Mouse (Mus musculus) stomach, postnatal 0 days (tissue): Measurements from ENCODE around the gene Ajap1.

Source experiments
- CTCF ChIP-seq: IDR thresholded peaks from 2 replicates; pipeline ENCODE4 v1.5.1; 2016; ENCODE audit warnings: antibody characterized with exemption, low read depth, mild to moderate bottlenecking, moderate library complexity
- EP300 ChIP-seq: optimal IDR thresholded peaks from 2 replicates; pipeline ENCODE3; 2016; ENCODE audit warnings: antibody characterized with exemption

GRCm38 (mm10) chr4:153459934-153460333 lies 22.7 kb downstream of the Ajap1 start:
- TF ChIP-seq EP300 (no peak), CTCF (no peak)
